Mouse (Mus musculus): Measurements from ENCODE around the gene Tmsb10. TPM values are rescaled to one million over a fixed set of nuclear protein-coding genes. Genes with fewer than 3 reads are reported as not detected.

Gene Tmsb10
- total RNA-seq, 1 experiment, result 651 TPM

DNA sequence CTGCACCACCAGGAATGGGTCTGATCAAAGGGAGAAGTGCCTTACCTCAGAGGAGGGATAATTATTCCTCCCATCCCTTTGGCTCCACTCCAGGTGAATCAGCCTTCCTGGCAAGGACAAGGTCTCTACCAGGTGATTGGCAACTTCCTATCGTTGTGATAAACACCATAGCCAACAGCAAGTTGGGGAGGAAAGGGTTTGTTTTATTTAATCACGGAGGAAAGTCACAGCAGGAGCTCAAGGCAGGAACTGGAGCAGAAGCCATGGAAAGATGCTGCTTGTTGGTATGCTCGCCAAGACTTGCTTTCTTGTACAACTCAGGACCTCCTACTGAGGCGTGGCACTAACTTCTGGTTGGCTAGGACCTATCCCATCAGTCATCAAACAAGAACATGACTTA, 47.3 kb downstream of the Tmsb10 start:
- in situ Hi-C loops (cut with MboI; ENCODE audit: low sequenced_read_pairs in 2 of 2, unreplicated experiment in 2 of 2), result no loop called here
- Histone ChIP-seq H3K27ac (ENCODE audit: insufficient read depth, low read depth, low read length, poor library complexity, severe bottlenecking) (no peak overlapping the region), H3K4me1 (ENCODE audit: control insufficient read depth in 2 of 2, insufficient read depth in 2 of 2, low read length in 2 of 2, poor library complexity in 1 of 2) (no peaks in the 10 kb centered on the region), H3K9ac (ENCODE audit: insufficient read depth, low read depth, low read length, poor library complexity, severe bottlenecking) (no peak overlapping the region), H3K4me3 (ENCODE audit: insufficient read depth in 1 of 2, low read depth in 1 of 2, low read length in 2 of 2, poor library complexity in 1 of 2, severe bottlenecking in 1 of 2) (no peak overlapping the region), H3K36me3 (ENCODE audit: control insufficient read depth, insufficient read depth, low read length, poor library complexity, severe bottlenecking) (no peaks in the 10 kb centered on the region), H3K9me3 (ENCODE audit: control insufficient read depth, insufficient read depth, low read depth, low read length) (no peaks in the 10 kb centered on the region)
- no peak for TF ChIP-seq HCFC1 (IDR thresholded peaks at IDR 0.05; ENCODE audit: borderline replicate concordance, insufficient read depth, low read length)
- TF ChIP-seq CHD2 (IDR thresholded peaks at IDR 0.05; ENCODE audit: low read depth, low read length), result no peak
- TF ChIP-seq ZC3H11A (IDR thresholded peaks at IDR 0.05; ENCODE audit: borderline replicate concordance, low read depth, low read length), result no peak
- TF ChIP-seq MAFK (IDR thresholded peaks at IDR 0.05; ENCODE audit: insufficient read depth, low read depth, low read length), result no peak
- TF ChIP-seq ZNF384 (IDR thresholded peaks at IDR 0.05; ENCODE audit: low read depth, low read length), result no peak
- DNase-seq (ENCODE audit: low read depth, low spot score), result no peak

Other genes starting within 250 kb of the Tmsb10 start
- gene Tcf7l1, start 169.5 kb downstream of the Tmsb10 start, total RNA-seq (2012; rRNA removed), result 12.5 and 14.5 TPM in 2 replicates
- gene Kcmf1, start 58.8 kb downstream of the Tmsb10 start, total RNA-seq (2012; rRNA removed), result 101 and 122 TPM in 2 replicates